Mouse (Mus musculus) thymus, postnatal 25 days (tissue): Measurements from ENCODE around the gene Gmps.

Experiments used
- DNase-seq: peaks from one replicate; pipeline ENCODE4 v3.0.0; 2022

Gene Gmps

GRCm38 (mm10) chr3:63975955-63976908 lies at the start of gene Gmps:
Gene Gmps, plus strand, starts transcription at chr3:63976106.
- DNase-seq = peak; percentile 96

- DNase-seq = peak; percentile 84
Measured at GRCm38 (mm10) chr3:63928878-63929859, 46.7 kb upstream of the Gmps start, which contains the start of gene E130311K13Rik. Gene E130311K13Rik, minus strand, starts transcription at chr3:63929472.

- no peak for DNase-seq
Measured at GRCm38 (mm10) chr3:63938928-63939327, 37.0 kb upstream of the Gmps start.

GRCm38 (mm10) chr3:63941204-63941850 lies 34.6 kb upstream of the Gmps start:
- DNase-seq = no peak

GRCm38 (mm10) chr3:63949837-63950236 lies 26.1 kb upstream of the Gmps start:
- DNase-seq = no peak

GRCm38 (mm10) chr3:63963421-63964099 lies 12.3 kb upstream of the Gmps start:
- DNase-seq = peak; percentile 6

- DNase-seq = peak; percentile 96
Measured at GRCm38 (mm10) chr3:63964100-63964921, 11.6 kb upstream of the Gmps start, which contains the start of gene Slc33a1. Gene Slc33a1, minus strand, starts transcription at chr3:63964768.

GRCm38 (mm10) chr3:63964922-63965249 lies 11.0 kb upstream of the Gmps start:
- no peak for DNase-seq

GRCm38 (mm10) chr3:63965929-63966328 lies 10.0 kb upstream of the Gmps start:
- DNase-seq = no peak

- DNase-seq = no peak
Measured at GRCm38 (mm10) chr3:63977895-63978294, 2.0 kb downstream of the Gmps start.

GRCm38 (mm10) chr3:63986656-63987055 lies 10.8 kb downstream of the Gmps start:
- no peak for DNase-seq

GRCm38 (mm10) chr3:63988722-63989440 lies 13.0 kb downstream of the Gmps start:
- no peak for DNase-seq

GRCm38 (mm10) chr3:64021436-64021835 lies 45.5 kb downstream of the Gmps start:
- no peak for DNase-seq

- no peak for DNase-seq
Measured at GRCm38 (mm10) chr3:64021867-64022266, 46.0 kb downstream of the Gmps start.

- DNase-seq = no peak
Measured at GRCm38 (mm10) chr3:64029846-64030245, 53.9 kb downstream of the Gmps start.

GRCm38 (mm10) chr3:64038136-64038841 lies 62.4 kb downstream of the Gmps start:
- DNase-seq = no peak

GRCm38 (mm10) chr3:64039818-64040784 lies 64.2 kb downstream of the Gmps start:
- DNase-seq = peak; percentile 52
